Mouse (Mus musculus) monocyte, adult 5-6 weeks (primary cell): Measurements from ENCODE around the gene Cbln3. TPM values are rescaled to one million over a fixed set of nuclear protein-coding genes. Genes with fewer than 3 reads are reported as not detected.

Experiments
- ATAC-seq: fragments of 153-309, 156-312 bp; replicated peaks from 2 replicates; pipeline ENCODE4 v1.8.0; 2017; ENCODE audit warnings: mild to moderate bottlenecking; ENCODE audit not compliant: low TSS enrichment, insufficient number of reproducible peaks, severe bottlenecking, poor library complexity, low FRiP score
- total RNA-seq: library from RNA; stranded (forward); fragments of 200-1000, 200-491, 200-594 nt; gene quantifications from 3 replicates; pipeline ENCODE4 v1.2.3, GENCODE M21; 2017

Cbln3 gene
- 0.38 TPM in 1 of 3 replicates, not detected in the others for total RNA-seq

GRCm38 (mm10) chr14:55884166-55884565, at the start of gene Cbln3:
Gene Cbln3, minus strand, starts transcription at chr14:55884392.
- no peak for ATAC-seq

GRCm38 (mm10) chr14:55933586-55933985, 49.4 kb upstream of the Cbln3 start:
- no peak for ATAC-seq

GRCm38 (mm10) chr14:55929263-55929997, 45.2 kb upstream of the Cbln3 start:
- no peak for ATAC-seq

- no peak for ATAC-seq
Measured at GRCm38 (mm10) chr14:55926847-55927246, 42.7 kb upstream of the Cbln3 start.

- no peak for ATAC-seq
Measured at GRCm38 (mm10) chr14:55922475-55923232, 38.5 kb upstream of the Cbln3 start.

GRCm38 (mm10) chr14:55918240-55919082, 34.3 kb upstream of the Cbln3 start:
- ATAC-seq: peak; percentile 89

- no peak for ATAC-seq
Measured at GRCm38 (mm10) chr14:55913406-55913805, 29.2 kb upstream of the Cbln3 start.

GRCm38 (mm10) chr14:55905518-55905917, 21.3 kb upstream of the Cbln3 start:
- no peak for ATAC-seq

- no peak for ATAC-seq
Measured at GRCm38 (mm10) chr14:55900414-55900755, 16.2 kb upstream of the Cbln3 start.

- ATAC-seq: peak; percentile 79
Measured at GRCm38 (mm10) chr14:55899701-55900413, 15.7 kb upstream of the Cbln3 start, which contains the start of gene Sdr39u1. Gene Sdr39u1, minus strand, starts transcription at chr14:55900293.

GRCm38 (mm10) chr14:55898947-55899346, 14.8 kb upstream of the Cbln3 start:
- no peak for ATAC-seq

GRCm38 (mm10) chr14:55897671-55898070, 13.5 kb upstream of the Cbln3 start:
- no peak for ATAC-seq

- no peak for ATAC-seq
Measured at GRCm38 (mm10) chr14:55886571-55887382, 2.6 kb upstream of the Cbln3 start.

- ATAC-seq: peak; percentile 77
Measured at GRCm38 (mm10) chr14:55885791-55886271, 1.6 kb upstream of the Cbln3 start.

- no peak for ATAC-seq
Measured at GRCm38 (mm10) chr14:55885114-55885790, 1.1 kb upstream of the Cbln3 start.

- peak; percentile 79 for ATAC-seq
Measured at GRCm38 (mm10) chr14:55884713-55885113, 521 bp upstream of the Cbln3 start, which contains the start of gene Khnyn. Gene Khnyn, plus strand, starts transcription at chr14:55884947.

GRCm38 (mm10) chr14:55883663-55884062, 529 bp downstream of the Cbln3 start:
- no peak for ATAC-seq
